Mouse (Mus musculus) gastrocnemius, postnatal 14 days (tissue): ENCODE results near the gene Irf2. TPM values are rescaled to one million over a fixed set of nuclear protein-coding genes. Genes with fewer than 3 reads are reported as not detected.
"Not testable (repeated sequence)": the region's sequence is repeated elsewhere in the genome, so short reads cannot be mapped to it uniquely, and the experiment has no call there.

Experiments
- DNase-seq: peaks from one replicate; pipeline ENCODE4 v3.0.0; 2021; ENCODE audit warnings: mixed read lengths
- intact Hi-C: fragments of 180-260 bp; cut with DNase I; formaldehyde crosslinking; loops from one replicate; pipeline ENCODE4 v1.15.1; 2025; ENCODE audit warnings: low total_unique reads
- total RNA-seq, 2 experiments: library from RNA; stranded (reverse); gene quantifications; 2 replicates each; pipeline ENCODE4 v1.2.3; 2021

Irf2 gene
- total RNA-seq, 2 experiments from 2014 or later, result 25.4 to 26.2 TPM

DNA sequence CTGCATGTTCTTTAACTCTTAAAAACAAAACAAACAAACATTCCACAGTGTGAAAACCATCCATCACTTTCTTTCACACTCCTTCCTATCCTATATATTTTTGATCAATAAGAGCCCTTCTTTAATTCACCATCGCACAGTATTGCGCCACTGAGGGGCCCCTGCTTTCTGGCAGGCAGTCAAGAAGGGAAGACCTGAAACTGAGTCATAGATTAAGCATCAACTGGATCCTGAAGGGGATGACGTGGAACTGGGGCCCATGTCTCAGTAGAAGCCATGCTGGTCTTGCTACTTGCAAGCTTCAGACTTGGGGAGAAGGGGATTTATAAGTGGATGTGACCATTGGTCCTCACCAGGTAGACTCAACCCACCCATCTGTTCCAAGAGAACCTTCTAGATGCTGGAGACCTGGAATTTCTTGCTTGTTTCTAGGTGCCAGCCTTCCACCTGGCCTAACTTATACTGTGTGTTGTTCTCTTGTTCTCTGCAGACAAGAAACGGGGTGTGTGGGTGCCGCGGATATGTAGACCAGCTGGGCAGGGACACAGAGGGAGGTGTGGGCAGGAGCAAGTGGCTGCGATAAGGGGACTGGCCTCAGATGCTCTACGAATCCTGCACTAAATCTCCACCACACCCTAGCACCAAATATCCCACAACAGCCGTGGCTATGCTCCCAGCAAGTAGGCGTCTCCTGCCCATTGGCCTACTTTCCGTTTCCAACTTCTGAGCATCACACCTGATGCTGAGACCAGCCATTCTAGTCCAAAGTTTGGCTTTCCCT is 18.3 kb upstream of the Irf2 start:
- intact Hi-C loops, result no loop called here

DNA sequence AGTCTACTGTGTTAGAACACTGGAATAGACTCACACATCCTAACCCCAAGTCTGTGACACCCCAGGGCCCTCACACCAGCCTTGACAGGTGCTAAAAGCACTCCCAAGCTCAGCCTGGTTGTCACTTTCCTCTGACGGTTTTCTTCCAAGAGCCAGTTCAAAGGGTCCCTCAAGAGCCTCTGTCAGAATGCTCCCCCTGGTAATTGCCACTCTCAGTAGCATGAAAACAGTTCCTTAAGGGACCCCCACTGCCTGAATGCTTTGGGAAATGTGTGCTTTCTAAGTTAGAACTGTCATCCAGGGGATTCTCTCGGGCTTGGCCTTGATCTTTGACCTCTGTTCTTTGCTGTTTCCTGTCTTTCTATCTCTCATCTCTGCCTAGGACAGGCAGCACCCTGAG is 17.0 kb upstream of the Irf2 start:
- intact Hi-C loops, result no loop called here
- no peak for DNase-seq

More for the DNA sequence above, 18.3 kb upstream of the Irf2 start:
- no peak for DNase-seq

DNA sequence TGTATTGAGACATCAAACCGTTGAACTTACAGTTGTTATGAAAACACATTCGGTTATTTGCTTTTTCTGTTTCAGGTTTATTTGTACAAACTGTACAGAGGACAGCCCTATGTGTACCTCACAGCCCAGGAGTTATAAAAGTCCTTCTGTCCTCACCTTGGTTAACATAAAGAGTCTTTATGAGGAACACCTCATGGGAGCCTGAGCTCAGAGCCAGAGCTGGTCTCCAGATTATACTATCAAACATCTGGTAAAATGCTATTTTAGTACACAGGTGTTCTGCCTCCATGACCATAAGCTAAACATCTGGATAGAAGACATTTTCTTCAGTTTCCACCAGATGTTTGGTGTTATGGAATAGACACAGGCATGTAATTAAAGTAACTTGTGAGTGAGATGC is 13.1 kb upstream of the Irf2 start:
- DNase-seq, result no peak
- intact Hi-C loops, result no loop called here

DNA sequence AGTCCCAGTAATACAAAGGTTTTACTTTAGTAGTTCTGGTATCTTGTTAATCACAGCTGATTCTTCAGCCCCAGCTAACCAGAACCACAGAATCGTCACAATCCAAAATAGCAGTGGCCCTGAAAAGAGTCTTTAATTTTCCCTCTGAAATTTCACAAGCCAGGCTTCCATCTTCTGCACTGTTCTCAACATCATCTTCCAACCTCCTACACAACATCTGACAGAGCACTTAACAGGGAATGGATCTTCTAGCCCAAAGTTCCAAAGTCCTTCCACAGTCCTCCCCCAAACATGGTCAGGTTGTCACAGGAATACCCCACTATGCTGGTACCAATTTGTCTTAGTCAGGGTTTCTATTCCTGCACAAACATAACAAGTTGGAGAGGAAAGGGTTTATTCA is 9.9 kb upstream of the Irf2 start:
- intact Hi-C loops, DNase-seq: not testable (repeated sequence)

DNA sequence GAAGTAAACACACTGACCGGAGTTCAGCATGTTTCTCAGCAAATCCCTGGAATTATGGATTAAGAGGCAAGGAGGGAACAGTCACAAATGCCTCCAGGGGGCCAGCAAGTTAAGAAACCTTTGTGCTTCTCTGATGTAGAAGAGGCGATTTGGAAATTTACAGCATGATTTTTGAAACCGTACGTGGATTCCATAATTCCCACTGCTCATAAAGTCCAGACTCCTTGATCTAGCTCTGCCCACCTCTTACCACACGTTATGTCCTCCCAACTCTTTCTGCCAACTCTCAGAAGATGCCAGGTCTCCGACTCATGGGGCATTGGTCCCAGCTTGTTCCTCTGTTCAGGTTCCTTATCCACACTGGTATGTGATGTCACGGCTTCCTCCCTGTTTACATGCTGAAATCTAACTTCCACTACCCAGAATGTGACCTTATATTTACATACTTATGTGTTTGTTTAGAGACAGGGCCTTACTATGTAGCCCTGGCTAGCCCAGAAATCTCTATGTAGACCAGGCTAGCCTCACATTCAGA is 7.1 kb upstream of the Irf2 start:
- no peak for DNase-seq
- intact Hi-C loops, result no loop called here

DNA sequence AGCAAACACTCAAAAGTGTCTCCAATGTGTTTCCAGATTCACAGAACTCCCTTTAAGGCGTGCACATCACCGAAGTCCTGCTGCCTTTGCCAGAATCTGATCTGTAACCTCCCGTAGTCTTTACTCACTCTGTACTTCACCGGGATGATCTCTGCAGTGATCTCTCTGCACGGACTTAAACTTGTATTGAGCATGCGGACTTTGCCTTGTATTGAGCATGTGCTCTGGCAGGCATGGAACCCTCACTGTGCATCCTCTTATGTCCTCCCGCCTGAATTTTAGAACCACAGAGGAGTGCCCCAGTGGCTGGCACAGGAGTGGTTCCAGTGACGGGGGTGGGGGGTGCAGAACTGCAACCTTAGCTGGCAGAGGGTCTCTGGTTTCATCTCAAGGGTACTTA is 5.9 kb upstream of the Irf2 start:
- intact Hi-C loops, result no loop called here
- DNase-seq, result no peak

DNA sequence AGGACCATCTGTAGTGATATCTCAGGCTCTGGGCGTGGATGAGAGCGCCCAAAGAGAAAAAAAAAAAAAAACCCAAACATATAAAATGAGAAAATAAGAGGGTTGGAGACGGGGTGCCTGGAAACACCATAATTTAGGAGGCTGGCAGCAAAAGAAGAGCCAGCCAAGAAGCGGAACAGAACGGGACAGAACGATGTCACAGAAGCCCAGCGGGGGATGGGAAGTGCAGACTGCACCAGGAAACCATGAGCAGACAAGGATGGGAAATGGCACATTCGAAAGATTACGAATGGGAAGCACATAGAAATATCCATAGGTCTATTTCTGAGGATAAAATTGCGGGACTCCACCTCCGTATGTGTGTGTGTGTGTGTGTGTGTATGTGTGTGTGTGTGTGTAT is 4.0 kb upstream of the Irf2 start:
- intact Hi-C loops, result no loop called here
- no peak for DNase-seq

DNA sequence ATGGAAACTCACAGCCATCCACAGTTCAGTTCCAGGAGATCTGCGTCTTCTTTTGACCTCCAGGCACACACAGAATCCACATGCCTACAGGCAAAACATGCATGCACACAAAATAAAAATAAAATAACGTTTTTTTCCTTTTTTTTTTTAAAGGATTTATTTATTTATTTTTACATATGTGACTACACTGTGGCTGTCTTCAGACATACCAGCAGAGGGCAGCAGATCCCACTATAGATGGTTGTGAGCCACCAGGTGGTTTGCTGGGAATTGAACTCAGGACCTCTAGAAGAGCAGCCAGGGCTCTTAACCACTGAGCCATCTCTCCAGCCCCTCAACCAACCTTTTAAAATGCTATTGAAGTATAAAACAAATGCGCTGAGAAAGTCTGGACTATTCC is 3.3 kb upstream of the Irf2 start:
- intact Hi-C loops, result no loop called here
- no peak for DNase-seq

DNA sequence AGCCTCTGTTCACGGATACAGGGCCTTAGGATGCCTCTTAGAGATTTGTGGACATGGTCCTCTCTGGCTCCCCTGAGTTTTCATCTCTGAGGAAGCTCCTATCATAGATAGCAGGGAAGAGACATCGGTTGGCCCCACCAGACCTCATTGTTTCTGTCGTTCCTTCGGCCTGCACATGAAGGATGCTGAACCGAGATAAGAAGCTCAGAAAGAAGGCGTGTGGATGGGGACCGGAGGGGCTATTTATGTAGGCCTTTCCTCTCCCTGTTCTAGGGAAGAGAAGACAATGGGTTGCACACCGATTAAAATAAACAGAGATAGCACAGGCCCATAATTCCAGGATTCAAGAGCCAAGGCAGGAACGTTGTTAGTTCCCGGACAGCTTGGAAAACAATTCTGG is 2.1 kb upstream of the Irf2 start:
- intact Hi-C loops, result no loop called here

DNA sequence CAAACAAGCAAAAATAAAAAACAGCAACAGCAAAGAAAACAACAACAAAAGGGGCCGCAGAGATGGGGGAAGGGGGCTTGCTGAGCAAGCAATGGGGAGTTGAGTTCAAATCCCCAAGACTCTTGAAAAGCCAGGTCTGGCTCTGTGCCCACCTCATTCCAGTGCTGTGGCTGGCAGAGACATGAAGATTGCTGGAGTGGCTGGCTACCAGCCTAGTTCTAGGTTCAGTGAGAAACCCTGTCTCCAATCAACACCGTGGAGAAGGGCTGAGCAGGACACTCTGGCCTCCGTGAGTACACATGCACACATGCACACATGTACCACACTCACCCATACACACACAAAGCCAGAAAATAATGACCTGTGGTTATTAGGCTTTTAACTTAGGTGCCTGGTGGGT is 1.6 kb upstream of the Irf2 start:
- intact Hi-C loops, result no loop called here
- DNase-seq, result peak; percentile 24

More for the DNA sequence above, 2.1 kb upstream of the Irf2 start:
- DNase-seq, result no peak

DNA sequence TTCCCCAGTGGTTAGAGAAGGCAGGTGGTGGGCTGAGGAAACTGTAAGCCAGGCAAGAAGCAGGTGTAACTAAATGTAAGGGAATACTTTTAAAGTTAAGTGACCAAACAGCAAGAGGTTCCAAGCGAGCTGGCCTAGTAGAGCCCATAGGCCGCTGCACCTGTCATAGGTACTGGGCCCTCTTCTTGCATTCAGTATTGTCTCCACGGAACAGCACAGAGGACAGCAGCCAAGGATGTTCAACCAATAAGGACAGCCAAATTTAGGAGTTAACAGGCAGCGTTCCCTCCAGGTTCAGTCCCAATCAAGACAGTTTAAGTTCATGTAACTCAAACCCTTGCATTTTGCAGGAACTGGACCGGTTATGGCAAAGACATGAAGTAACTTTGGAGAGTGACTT is 931 bp upstream of the Irf2 start:
- DNase-seq, result no peak
- intact Hi-C loops, result no loop called here

DNA sequence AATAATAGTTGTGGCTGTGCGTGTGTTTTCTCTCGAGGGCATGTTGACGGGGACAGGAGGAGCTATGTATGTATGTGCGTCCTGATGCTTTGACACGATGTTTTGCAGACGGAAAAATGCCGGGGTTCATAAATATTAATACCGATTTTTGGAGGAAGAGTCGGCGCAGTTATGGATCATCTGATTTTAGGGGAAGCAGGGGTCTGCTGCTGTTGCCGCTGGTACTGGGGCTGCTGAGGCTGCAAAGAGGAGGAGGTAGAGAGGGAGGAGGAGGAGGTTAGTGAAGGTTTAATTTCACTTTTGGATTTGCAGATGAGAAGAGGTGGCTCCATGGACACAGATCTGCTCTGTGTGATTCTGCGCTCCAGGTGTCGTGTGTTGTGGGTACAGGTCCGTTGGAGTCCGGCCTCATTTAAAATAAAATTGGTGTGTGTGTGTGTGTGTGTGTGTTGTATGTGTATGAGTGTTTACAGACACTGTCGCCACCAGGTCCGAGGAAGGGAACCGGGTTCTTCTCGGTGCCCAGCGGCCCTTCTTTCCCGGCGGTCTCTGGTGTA is 502 bp downstream of the Irf2 start:
- DNase-seq, result no peak
- intact Hi-C loops, result no loop called here

DNA sequence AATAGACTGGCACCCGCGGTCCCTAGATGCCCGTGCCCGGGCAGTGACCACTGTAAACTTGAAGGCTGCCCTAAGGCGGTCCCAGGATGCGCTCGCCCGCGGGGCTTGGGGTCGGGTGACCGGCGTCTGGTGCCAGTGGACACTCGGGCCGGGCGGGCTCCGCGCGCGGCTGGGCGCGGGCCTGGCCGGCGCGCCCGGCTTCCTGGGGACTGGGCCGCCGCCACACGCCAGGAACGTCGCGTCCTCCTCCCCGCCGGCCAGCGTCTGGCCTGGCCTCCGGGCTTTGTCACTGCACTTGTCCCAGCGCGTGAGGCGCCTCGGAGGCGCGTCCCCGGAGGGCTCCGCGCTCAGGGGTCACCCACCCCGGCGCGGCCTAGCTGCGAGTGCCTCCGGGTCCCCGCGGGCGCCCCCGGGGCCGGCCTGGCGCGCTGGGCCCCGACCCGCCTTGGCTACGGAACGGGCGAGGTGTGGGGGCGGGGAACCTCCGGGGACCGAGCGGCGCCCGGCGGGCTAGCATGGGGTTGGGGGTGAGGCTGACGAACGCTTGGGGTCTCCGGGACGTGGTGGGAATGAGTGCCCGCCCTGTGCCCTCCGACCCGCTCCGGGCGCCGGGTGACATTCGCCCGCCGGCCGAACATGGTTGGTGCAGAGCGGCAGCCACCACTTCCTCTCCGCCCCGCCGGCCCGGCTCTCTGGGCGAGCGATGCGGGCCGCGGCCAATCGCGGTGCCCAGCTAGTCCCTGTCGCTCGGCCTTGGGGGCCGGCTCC is 1.2 kb downstream of the Irf2 start:
- DNase-seq, result peak; percentile 77
- intact Hi-C loops, result no loop called here

DNA sequence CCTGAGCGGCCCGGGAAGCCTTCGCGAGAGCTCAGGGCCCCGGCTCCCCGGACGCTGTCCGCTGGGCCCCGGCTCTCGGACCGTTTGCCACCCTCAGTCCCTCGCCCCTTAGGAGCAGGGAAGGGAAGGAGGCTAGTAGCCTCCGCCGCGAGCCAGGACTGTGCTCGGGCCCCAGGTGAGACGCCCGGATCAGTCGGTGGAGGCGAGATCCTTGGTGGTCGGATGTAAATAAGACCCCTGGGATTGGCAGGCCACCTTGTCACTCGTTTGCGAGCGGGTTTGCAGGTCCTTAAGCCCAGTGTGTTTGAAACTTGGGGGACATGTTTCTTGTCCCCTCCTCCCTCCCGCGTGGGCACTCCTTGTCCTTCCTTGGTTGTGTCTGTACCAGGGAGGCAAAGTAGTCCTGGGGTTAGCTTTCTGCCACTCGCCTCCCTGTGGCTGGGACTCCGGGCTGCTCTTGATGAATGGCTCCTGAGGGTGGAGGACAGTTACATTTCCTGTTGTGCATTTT is 1.8 kb downstream of the Irf2 start:
- DNase-seq, result peak; percentile 45
- intact Hi-C loops, result no loop called here

DNA sequence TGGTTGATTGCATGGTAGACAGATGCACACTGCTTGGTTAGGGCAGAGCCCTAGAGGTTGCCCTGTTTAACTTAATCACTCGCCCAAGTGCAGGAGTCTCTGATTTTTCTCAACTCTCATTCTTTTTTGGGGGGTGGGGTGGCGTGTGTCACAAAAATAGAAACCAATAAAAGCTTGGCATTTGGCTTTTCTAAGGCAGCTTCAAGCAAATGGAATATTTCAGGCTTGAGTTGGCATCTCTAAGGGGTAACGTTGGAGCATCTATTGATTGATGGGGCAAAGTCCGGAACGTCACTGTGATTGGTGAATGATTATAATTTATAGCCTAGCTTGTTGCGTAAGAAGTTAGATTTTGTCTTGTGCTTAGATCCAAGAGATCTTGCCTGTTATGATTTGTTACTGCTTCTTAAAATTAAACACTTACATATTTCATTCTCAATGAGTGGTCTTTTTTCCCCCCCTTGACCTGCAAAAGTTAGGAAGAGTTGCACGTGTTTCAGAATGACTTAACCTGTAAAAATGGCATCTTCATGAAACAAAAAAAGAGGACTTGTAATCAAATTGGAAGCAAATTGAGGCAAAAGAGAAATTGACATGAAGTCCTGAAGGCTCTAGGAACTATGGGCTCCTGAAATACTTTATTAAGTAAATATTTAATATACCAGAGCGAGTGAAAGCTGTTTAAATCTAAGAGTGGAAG is 2.6 kb downstream of the Irf2 start:
- intact Hi-C loops, result no loop called here
- DNase-seq, result no peak

DNA sequence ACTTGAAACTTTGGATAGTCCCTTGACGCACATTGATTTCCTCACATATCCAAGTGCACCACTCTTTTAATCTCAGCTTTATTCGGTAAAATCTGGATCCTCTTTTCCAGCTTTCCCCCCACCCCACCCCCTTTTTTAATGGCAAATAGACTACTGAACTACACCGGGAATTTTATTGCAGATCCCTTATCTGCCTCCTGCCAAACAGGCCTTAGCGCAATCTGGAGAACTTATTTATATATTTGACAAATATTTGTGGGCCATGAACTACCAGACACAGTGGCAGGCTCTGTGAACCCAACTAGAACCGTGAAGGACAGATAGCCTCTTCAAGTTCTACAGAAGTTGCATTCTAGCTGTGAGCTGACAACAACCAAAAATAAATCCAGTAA is 3.2 kb downstream of the Irf2 start:
- intact Hi-C loops, result no loop called here
- DNase-seq, result no peak

DNA sequence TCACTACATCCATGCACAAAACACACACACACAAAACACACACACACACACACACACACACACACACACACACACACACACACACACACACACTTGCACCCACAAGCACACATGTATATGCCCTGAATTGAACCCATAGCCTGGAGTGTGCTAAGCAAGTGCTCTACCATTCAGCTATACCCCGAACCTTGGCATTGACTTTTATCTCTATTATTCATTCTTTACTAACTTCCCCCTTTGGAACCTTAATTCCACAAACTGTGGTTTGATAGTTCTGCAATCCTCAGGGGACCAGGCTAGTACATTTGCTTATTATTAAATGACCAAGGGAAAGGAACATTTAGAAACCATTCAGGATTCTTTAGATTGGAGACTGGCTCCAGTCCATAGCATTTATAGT is 5.9 kb downstream of the Irf2 start:
- intact Hi-C loops, result no loop called here
- no peak for DNase-seq

DNA sequence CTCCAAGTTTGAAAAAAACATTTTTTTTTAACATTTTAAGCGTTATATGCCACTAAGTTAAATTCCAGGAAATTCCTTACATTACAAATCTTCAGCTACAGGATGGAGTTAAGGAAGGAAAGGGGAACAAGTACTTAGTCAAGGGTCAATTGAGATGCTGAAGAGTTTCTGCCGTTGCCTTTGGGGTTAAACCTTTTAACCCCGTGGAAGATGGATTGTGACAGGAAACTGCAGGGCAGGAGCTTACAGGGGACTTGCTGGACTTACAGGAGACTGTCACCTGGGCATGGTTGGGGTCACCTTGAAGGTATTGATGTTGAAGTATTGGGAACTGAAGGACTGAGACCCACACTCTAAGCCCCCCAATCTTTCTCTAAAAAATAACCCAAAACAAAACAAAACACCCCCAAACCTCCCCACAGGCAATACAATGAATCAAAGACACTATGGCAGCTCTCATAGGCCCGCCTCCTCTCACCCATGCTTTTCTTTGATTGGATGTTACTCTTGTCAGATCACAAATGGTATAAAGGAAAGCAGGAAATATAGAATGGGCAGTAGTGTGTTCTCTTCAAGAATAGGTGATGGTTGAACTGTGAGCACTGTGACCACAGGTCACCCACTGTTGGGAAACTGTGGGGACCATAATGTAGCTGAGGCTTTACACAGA is 7.9 kb downstream of the Irf2 start:
- no peak for DNase-seq
- intact Hi-C loops, result no loop called here

DNA sequence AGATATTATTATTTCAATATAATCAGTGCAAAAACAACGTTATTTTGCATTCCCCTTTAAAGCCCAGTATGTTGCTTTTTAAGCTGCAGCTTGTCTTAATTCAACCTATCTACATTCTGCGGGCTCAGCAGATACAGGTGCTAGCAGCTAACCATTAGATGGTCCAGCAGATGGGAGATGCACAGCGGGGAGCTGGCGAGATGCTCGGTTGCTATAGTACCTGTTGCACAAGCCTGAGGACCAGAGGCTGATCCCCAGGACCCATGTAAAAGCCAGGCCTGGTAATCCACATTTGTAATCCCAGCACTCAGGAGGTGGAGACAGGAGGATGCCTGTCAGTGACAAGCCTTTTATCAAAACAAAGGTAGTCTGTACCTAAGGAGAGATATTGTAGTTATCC is 10.5 kb downstream of the Irf2 start:
- no peak for DNase-seq
- intact Hi-C loops, result no loop called here
